Mouse (Mus musculus): Measurements from ENCODE around the gene Nsf. TPM values are rescaled to one million over a fixed set of nuclear protein-coding genes. Genes with fewer than 3 reads are reported as not detected.

The Nsf gene
- polyA plus RNA-seq, 1 experiment from 2014 or later = 62.1 TPM

GRCm38 (mm10) chr11:103909809-103910208 is 44.0 kb downstream of the Nsf start:
- WGBS = 88% methylated on average over 11 of the region's 11 CpGs
- Histone ChIP-seq H3K9me3 (no peaks in the 10 kb centered on the region), H3K27ac (no peak overlapping the region), H3K9ac (no peak overlapping the region), H3K27me3 (no peaks in the 10 kb centered on the region), H3K4me3 (no peak overlapping the region), H3K4me1 (no peaks in the 10 kb centered on the region), H3K4me2 (no peak overlapping the region), H3K36me3 (peaks cover 46% of the 10 kb centered on the region)
- no peak for ATAC-seq (ENCODE audit: insufficient number of reproducible peaks, insufficient read depth, low FRiP score, low TSS enrichment, low read depth)

GRCm38 (mm10) chr11:103909396-103909795 is 44.5 kb downstream of the Nsf start:
- Histone ChIP-seq H3K27me3 (no peaks in the 10 kb centered on the region), H3K36me3 (peaks cover 42% of the 10 kb centered on the region), H3K9ac (no peak overlapping the region), H3K4me2 (no peak overlapping the region), H3K4me1 (no peaks in the 10 kb centered on the region), H3K9me3 (no peaks in the 10 kb centered on the region), H3K27ac (no peak overlapping the region), H3K4me3 (no peak overlapping the region)
- WGBS = 87% methylated on average over 12 of the region's 12 CpGs
- no peak for ATAC-seq (ENCODE audit: insufficient number of reproducible peaks, insufficient read depth, low FRiP score, low TSS enrichment, low read depth)

GRCm38 (mm10) chr11:103906051-103906719 is 47.7 kb downstream of the Nsf start:
- ATAC-seq (ENCODE audit: insufficient number of reproducible peaks, insufficient read depth, low FRiP score, low TSS enrichment, low read depth) = no peak
- 41% methylated on average over 7 of the region's 7 CpGs for WGBS
- no peak overlapping the region for H3K27ac ChIP-seq

GRCm38 (mm10) chr11:103905506-103905905 is 48.4 kb downstream of the Nsf start:
- no peak overlapping the region for H3K9ac ChIP-seq
- peaks cover 26% of the 10 kb centered on the region for H3K36me3 ChIP-seq
- H3K4me3 ChIP-seq = no peak overlapping the region
- no peak overlapping the region for H3K4me2 ChIP-seq
- WGBS = 70% methylated on average over 9 of the region's 9 CpGs
- ATAC-seq (ENCODE audit: insufficient number of reproducible peaks, insufficient read depth, low FRiP score, low TSS enrichment, low read depth) = no peak
- H3K4me1 ChIP-seq = peaks cover 6% of the 10 kb centered on the region
- H3K27ac ChIP-seq = no peak overlapping the region
- no peaks in the 10 kb centered on the region for H3K27me3 ChIP-seq
- H3K9me3 ChIP-seq = no peaks in the 10 kb centered on the region

More at GRCm38 (mm10) chr11:103906051-103906719, 47.7 kb downstream of the Nsf start:
- H3K9ac ChIP-seq = no peak overlapping the region
- peaks cover under 1% of the 10 kb centered on the region; the same call in 1 of the 2 replicates for H3K4me1 ChIP-seq
- no peaks in the 10 kb centered on the region for H3K9me3 ChIP-seq
- no peak overlapping the region for H3K4me3 ChIP-seq
- no peak overlapping the region for H3K4me2 ChIP-seq
- no peaks in the 10 kb centered on the region for H3K27me3 ChIP-seq
- peaks cover 27% of the 10 kb centered on the region for H3K36me3 ChIP-seq

GRCm38 (mm10) chr11:103901581-103901966 is 52.3 kb downstream of the Nsf start:
- Histone ChIP-seq H3K36me3 (peaks cover 11% of the 10 kb centered on the region; the same call in 1 of the 2 replicates), H3K27me3 (no peaks in the 10 kb centered on the region), H3K9me3 (no peaks in the 10 kb centered on the region), H3K27ac (no peak overlapping the region), H3K4me3 (no peak overlapping the region), H3K4me1 (peaks cover 10% of the 10 kb centered on the region), H3K9ac (no peak overlapping the region), H3K4me2 (no peak overlapping the region)
- ATAC-seq (ENCODE audit: insufficient number of reproducible peaks, insufficient read depth, low FRiP score, low TSS enrichment, low read depth) = no peak
- WGBS = 86% methylated on average over 4 of the region's 4 CpGs

GRCm38 (mm10) chr11:103900803-103901580 is 52.9 kb downstream of the Nsf start:
- H3K4me3 ChIP-seq = no peak overlapping the region
- H3K4me1 ChIP-seq = peaks cover 10% of the 10 kb centered on the region
- no peak overlapping the region for H3K4me2 ChIP-seq
- H3K27me3 ChIP-seq = no peaks in the 10 kb centered on the region
- H3K27ac ChIP-seq = no peak overlapping the region; the same call in 1 of the 2 replicates
- no peaks in the 10 kb centered on the region for H3K9me3 ChIP-seq
- WGBS = 53% methylated on average over 20 of the region's 20 CpGs
- H3K36me3 ChIP-seq = peaks cover 8% of the 10 kb centered on the region; the same call in 1 of the 2 replicates
- no peak overlapping the region for H3K9ac ChIP-seq
- ATAC-seq (ENCODE audit: insufficient number of reproducible peaks, insufficient read depth, low FRiP score, low TSS enrichment, low read depth) = no peak

- H3K27ac ChIP-seq = no peak overlapping the region
- peaks cover 9% of the 10 kb centered on the region; the same call in 1 of the 2 replicates for H3K36me3 ChIP-seq
- H3K4me2 ChIP-seq = no peak overlapping the region
- no peaks in the 10 kb centered on the region for H3K9me3 ChIP-seq
- ATAC-seq (ENCODE audit: insufficient number of reproducible peaks, insufficient read depth, low FRiP score, low TSS enrichment, low read depth) = no peak
- H3K9ac ChIP-seq = no peak overlapping the region
- no peaks in the 10 kb centered on the region for H3K27me3 ChIP-seq
- WGBS = 75% methylated on average over 11 of the region's 11 CpGs
- H3K4me3 ChIP-seq = no peak overlapping the region
- peaks cover 10% of the 10 kb centered on the region for H3K4me1 ChIP-seq
Measured at GRCm38 (mm10) chr11:103896966-103897750, 56.7 kb downstream of the Nsf start.

- 84% methylated on average over 4 of the region's 4 CpGs for WGBS
- Histone ChIP-seq H3K9ac (no peak overlapping the region), H3K4me3 (no peak overlapping the region), H3K9me3 (no peaks in the 10 kb centered on the region), H3K36me3 (peaks cover 9% of the 10 kb centered on the region; the same call in 1 of the 2 replicates), H3K27me3 (no peaks in the 10 kb centered on the region), H3K27ac (no peak overlapping the region), H3K4me1 (peaks cover 8% of the 10 kb centered on the region), H3K4me2 (no peak overlapping the region)
- no peak for ATAC-seq (ENCODE audit: insufficient number of reproducible peaks, insufficient read depth, low FRiP score, low TSS enrichment, low read depth)
Measured at GRCm38 (mm10) chr11:103896056-103896455, 57.8 kb downstream of the Nsf start.

- Histone ChIP-seq H3K4me2 (no peak overlapping the region), H3K4me1 (no peaks in the 10 kb centered on the region), H3K9ac (no peak overlapping the region), H3K36me3 (peaks cover 8% of the 10 kb centered on the region; the same call in 1 of the 2 replicates), H3K27me3 (no peaks in the 10 kb centered on the region), H3K27ac (no peak overlapping the region), H3K9me3 (no peaks in the 10 kb centered on the region), H3K4me3 (no peak overlapping the region)
- no peak for ATAC-seq (ENCODE audit: insufficient number of reproducible peaks, insufficient read depth, low FRiP score, low TSS enrichment, low read depth)
- 80% methylated on average over 10 of the region's 10 CpGs for WGBS
Measured at GRCm38 (mm10) chr11:103892831-103893230, 61.0 kb downstream of the Nsf start.

- Histone ChIP-seq H3K36me3 (peaks cover 9% of the 10 kb centered on the region; the same call in 1 of the 2 replicates), H3K4me1 (no peaks in the 10 kb centered on the region), H3K4me2 (no peak overlapping the region), H3K27me3 (no peaks in the 10 kb centered on the region), H3K27ac (no peak overlapping the region), H3K9me3 (no peaks in the 10 kb centered on the region), H3K9ac (no peak overlapping the region), H3K4me3 (no peak overlapping the region)
- no peak for ATAC-seq (ENCODE audit: insufficient number of reproducible peaks, insufficient read depth, low FRiP score, low TSS enrichment, low read depth)
- WGBS = 75% methylated on average over 10 of the region's 10 CpGs
Measured at GRCm38 (mm10) chr11:103891781-103892180, 62.1 kb downstream of the Nsf start.
